Mouse (Mus musculus) gastrocnemius, postnatal 25 days (tissue): ENCODE results near the gene Mef2c. TPM values are rescaled to one million over a fixed set of nuclear protein-coding genes. Genes with fewer than 3 reads are reported as not detected.

Experiments
- DNase-seq: peaks from one replicate; pipeline ENCODE4 v3.0.0; 2022
- total RNA-seq, 2 experiments: library from RNA; stranded (reverse); gene quantifications; 1 replicate in 1 of 2; 2 replicates in 1 of 2; pipeline ENCODE4 v1.2.3; 2021

The Mef2c gene
- total RNA-seq, 2 experiments from 2014 or later = 295 to 345 TPM

- DNase-seq = no peak
Measured at GRCm38 (mm10) chr13:83608851-83609516, 105.2 kb downstream of the Mef2c start.

GRCm38 (mm10) chr13:83609517-83609878 lies 105.7 kb downstream of the Mef2c start:
- no peak for DNase-seq

GRCm38 (mm10) chr13:83610124-83610523 lies 106.3 kb downstream of the Mef2c start:
- DNase-seq = no peak

DNA sequence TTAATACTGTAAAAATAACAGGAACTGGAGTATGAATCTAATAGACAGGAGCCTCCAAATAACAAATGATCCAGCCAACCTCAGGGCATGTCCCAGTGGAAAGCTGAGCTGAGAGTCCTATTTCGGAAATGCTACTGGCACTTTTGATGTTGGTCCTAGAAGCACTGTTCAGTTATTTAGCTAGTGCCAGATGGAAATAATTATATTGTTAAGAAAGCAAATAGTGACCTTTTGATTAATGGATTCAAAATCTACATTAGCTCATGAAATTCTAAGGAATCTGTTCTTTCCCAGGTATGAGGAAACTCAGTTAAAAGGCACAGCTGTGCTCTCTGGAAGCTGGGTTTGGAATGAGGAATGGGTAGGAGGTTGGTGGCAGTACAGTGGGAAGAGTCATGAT lies 108.4 kb downstream of the Mef2c start:
- no peak for DNase-seq

DNA sequence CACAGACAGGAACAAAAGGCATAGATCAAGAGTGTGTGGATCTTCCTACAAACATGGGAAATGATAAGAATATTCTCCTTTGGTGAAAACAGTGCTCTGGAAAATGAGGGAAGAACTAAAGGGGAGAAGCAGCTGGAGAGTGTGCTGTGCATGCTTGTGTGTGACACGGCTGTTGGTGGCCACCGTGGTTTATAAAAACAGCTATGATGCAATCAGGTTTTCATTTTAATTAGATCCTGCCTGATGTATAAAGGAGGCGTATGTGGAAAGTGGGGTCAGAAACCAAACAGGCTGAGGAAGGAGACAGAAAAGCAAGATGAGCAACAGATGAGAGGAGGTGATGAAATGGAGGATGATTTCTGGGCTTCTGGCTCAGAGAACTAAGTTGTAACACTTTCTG lies 112.0 kb downstream of the Mef2c start:
- no peak for DNase-seq

- DNase-seq = no peak
Measured at GRCm38 (mm10) chr13:83624651-83625050, 120.8 kb downstream of the Mef2c start.

DNA sequence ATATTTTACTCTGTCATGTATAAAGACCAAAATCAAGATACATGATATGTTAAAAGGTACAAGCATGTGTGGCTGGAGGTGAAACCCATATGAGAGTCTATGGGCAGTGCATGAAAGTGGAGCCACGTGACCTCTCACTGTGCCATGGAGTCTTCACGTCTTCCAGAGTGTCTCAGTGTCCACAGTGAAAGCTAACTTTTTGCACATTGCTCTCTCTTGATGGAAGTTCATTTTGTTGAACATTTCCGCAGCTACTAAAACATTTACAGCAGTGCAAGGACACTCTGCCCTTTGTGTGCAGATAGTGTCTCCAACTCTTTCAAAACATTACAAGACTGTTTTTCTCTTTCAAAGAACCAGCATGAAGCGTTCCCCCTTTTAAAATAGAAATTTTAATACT lies 123.6 kb downstream of the Mef2c start:
- no peak for DNase-seq

GRCm38 (mm10) chr13:83628139-83628538 lies 124.3 kb downstream of the Mef2c start:
- no peak for DNase-seq

- no peak for DNase-seq
Measured at GRCm38 (mm10) chr13:83633155-83633554, 129.3 kb downstream of the Mef2c start.

DNA sequence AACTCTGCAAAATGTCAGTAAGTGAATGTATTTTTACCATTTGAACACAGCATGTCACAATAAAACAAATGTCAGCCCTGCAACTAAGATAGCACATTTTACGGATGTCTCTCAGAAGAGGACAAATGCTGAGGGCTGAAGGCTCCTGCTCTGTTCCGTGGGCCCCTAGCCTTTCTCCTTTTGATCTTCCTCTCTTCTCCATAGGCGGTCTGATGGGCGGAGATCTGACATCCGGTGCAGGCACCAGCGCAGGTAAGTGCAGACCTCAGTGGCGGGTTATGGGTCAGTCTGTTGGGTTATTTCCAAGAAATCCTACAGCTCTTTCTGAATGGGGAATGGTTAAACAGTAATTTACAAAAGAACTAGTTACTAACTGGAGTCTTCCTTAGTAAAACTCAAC lies 131.4 kb downstream of the Mef2c start:
- no peak for DNase-seq

- DNase-seq = no peak
Measured at GRCm38 (mm10) chr13:83637666-83638065, 133.8 kb downstream of the Mef2c start.

- no peak for DNase-seq
Measured at GRCm38 (mm10) chr13:83638735-83639134, 134.9 kb downstream of the Mef2c start.

DNA sequence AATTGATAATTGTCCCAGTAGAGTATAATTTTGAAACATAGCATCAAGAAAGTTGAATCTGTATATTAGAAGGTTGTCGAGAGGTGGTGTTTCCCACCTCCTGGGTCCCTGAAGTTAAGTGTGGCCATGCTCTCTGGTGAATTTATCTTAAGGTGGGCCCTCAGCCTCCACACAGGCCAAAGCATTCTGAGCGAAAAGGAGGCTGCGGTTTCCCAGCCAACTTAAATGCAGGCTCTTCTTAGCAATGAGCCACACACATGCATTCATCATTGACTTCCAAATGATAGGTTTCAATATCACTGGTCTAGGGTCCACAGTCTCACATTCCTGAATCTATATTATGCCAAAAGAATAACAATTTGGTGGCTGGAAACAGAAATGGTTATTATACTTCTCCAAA lies 145.2 kb downstream of the Mef2c start:
- no peak for DNase-seq

GRCm38 (mm10) chr13:83649795-83650476 lies 146.1 kb downstream of the Mef2c start:
- DNase-seq = no peak

DNA sequence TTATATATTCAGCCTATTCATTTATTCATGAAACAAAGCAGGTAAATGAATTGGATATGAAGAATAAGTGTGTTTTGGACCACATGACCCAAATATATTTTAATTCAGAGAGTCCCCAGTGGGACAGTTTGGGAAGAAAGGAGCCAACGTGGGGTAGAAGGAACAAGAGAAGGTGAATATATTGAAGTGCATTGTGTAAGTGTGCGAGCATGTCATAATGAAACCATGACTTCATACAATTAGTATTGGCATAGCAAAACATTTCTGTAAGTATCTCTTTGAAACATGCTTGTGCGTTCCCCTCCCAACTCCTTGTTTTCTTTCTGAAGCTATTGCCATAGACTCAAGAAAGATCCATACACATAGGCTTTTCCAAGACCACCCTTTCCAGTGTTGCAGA lies 147.0 kb downstream of the Mef2c start:
- no peak for DNase-seq

DNA sequence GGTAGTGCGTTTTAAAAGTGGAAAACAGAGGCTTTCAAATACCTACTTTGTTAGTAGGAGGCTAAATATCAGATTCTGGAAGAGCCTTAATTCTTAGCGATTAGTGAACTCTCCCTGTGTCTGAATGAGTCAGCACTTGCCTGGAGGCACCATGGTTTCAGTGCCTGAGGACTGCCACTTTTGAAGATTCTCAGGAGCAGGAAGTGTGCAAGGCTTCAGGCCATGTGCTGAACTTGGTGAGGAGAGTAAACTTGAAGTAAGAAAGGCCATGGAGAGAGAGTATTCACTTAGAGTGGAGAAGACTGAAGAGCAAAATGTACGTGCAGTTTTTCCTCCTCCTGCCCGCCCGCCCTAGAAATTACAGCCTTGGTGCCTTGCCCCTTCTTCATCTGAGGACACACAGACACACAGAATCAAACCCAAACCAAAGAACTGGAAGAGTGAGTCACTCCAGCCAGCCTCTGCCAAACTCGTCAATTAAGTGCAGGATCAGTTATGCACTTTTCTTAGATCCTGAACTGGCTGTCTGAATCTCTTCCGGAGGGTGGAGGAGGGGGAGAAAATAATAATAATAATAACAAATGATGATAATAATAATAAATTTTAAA lies 148.2 kb downstream of the Mef2c start:
- no peak for DNase-seq

- DNase-seq = no peak
Measured at GRCm38 (mm10) chr13:83652560-83652959, 148.7 kb downstream of the Mef2c start.

DNA sequence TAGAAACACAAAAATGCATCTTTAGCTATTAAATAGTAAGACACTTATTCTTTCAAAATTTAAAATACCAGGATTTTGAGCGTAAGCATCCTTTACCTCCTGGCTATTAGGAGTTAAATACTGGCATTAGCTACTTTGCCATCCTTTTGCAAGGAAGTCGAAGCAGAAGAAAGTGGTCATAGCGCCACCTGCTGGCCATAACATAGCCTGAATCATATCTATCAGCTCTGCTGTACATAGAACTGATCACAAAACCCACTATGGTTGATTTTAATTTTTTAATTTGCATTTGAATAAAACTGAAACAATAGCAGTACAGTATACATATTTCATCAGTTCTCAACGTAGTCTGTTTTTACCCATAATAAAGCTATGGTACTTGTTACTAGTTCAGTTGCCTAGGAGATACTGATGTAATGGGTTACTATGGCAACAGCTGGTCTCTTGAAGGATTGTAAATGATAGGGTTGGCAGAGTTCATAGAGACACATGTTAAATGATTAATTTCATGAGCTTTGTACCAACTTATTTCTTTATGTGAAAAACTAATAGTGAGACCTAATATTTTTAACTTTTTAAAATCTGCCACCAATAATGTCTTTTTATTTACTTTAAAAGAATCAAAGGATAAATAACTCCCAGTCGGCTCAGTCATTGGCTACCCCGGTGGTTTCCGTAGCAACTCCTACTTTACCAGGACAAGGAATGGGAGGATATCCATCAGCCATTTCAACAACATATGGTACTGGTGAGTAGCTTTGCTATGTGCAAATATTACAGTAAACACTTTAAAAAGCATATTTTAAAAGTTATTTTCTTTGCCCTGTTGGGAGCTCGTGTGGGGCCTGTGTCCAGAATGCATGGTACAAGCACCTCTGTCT lies 151.3 kb downstream of the Mef2c start:
- peak; percentile 22 for DNase-seq

DNA sequence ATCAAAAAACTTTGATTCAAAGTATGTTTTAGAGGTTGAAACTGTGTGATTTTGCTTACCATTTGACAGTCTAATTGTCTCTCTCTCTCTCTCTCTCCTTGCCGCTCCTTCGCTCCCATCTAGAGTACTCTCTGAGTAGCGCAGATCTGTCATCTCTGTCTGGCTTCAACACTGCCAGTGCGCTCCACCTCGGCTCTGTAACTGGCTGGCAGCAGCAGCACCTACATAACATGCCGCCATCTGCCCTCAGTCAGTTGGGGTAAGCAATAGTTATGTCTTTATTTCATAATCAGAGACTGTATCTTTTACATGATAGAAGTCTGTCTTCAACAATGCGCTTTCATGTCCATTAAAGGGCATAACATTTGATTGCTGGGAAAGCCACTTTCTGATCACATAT lies 152.3 kb downstream of the Mef2c start:
- DNase-seq = no peak

GRCm38 (mm10) chr13:83656773-83657172 lies 152.9 kb downstream of the Mef2c start:
- no peak for DNase-seq

DNA sequence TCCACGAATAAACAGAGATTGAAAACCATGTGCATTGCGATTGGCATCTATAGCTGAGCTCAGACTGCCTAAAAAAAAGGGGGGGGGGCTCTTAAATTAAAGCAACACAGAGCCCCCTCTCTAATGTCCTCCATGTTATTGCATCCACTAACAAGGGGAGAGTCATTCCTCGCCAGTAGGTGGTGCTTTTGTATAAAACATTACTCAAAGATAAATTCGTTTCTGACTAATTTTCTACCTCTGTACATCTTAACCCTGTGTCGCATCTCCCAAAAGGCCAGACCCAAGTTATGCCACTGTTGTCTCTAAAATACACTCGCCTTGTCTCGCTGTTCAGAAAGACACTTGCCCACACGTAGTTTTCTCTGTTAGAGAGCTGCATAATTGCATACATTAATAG lies 156.9 kb downstream of the Mef2c start:
- DNase-seq = no peak

- no peak for DNase-seq
Measured at GRCm38 (mm10) chr13:83661166-83661565, 157.3 kb downstream of the Mef2c start.

DNA sequence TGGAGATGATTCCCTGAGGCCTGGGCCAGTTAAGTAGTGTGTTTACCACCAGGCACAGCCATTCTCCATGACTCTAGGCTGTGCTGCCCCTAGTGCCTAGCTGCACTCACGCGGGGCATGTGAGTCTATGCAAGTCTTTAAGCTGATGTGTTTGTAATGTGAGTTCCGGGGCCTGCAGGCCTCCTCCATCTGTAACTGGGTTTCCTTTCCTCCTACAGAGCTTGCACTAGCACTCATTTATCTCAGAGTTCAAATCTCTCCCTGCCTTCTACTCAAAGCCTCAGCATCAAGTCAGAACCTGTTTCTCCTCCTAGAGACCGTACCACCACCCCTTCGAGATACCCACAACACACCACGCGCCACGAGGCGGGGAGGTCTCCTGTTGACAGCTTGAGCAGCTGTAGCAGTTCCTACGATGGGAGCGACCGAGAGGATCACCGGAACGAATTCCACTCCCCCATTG lies 158.3 kb downstream of the Mef2c start:
- no peak for DNase-seq
